Mouse (Mus musculus): ENCODE measurements around the gene Hectd4. TPM values are rescaled to one million over a fixed set of nuclear protein-coding genes. Genes with fewer than 3 reads are reported as not detected.
"Not testable (repeated sequence)": the region's sequence is repeated elsewhere in the genome, so short reads cannot be mapped to it uniquely, and the experiment has no call there.

Gene Hectd4
- polyA plus RNA-seq, 1 experiment from 2014 or later = 22.6 TPM

DNA sequence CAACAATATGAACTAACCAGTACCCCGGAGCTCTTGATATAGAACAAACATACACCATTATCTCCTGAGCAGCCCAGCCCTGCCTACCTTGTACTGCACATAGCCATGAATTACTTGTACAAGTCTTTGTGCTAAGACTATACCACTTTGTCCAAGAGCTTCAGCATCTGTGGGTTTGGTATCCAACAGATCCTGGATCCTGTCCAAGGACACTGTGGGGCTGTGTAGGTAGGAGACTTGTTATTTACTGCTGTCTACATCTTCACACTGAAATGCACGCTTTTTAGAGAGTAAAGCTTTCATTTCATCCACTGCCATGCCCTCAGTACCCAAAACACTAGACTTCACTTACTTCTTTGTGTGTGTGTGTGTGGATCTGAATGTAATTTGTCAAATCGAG is 4.8 kb downstream of the Hectd4 start:
- H3K9ac ChIP-seq (ENCODE audit: low read depth, low read length) = no peak overlapping the region
- no peaks in the 10 kb centered on the region for H3K36me3 ChIP-seq (ENCODE audit: control insufficient read depth, insufficient read depth, low read length)
- no peak overlapping the region for H3K4me3 ChIP-seq (ENCODE audit: low read depth, low read length)
- H3K27ac ChIP-seq (ENCODE audit: low read length) = no peak overlapping the region
- H3K9me3 ChIP-seq (replicated peaks; ENCODE audit: control insufficient read depth, low read length, poor library complexity, severe bottlenecking) = no peaks in the 10 kb centered on the region
- no peak overlapping the region for H3K4me2 ChIP-seq (ENCODE audit: low read length)
- WGBS = 91% methylated on average over 3 of the region's 3 CpGs
- peaks cover 19% of the 10 kb centered on the region for H3K4me1 ChIP-seq (ENCODE audit: control insufficient read depth, insufficient read depth, low read length)
- ATAC-seq = no peak
- H3K27me3 ChIP-seq (ENCODE audit: control insufficient read depth, insufficient read depth, low read depth, low read length) = no peaks in the 10 kb centered on the region

DNA sequence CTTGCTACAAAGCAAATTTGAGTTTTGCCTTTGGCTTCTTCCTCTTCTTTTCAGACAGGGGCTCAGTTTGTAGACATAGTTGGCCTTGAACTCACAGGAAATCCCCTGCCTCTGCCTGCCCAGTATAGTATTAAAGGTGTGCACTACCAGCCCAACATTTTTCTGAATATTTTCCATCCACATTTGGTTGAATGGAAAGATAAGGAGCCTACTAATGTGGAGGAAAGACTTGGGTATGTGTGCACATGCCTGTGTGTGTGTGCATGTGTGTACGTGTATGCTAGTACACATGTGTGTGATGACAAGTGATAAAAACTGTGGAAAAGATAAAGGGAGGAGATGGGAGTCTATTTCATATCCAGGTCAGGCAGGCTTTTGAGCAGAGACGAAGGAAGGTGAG is 5.8 kb downstream of the Hectd4 start:
- H3K27me3 ChIP-seq (ENCODE audit: control insufficient read depth, insufficient read depth, low read depth, low read length) = no peaks in the 10 kb centered on the region
- no peaks in the 10 kb centered on the region for H3K36me3 ChIP-seq (ENCODE audit: control insufficient read depth, insufficient read depth, low read length)
- peaks cover 19% of the 10 kb centered on the region for H3K4me1 ChIP-seq (ENCODE audit: control insufficient read depth, insufficient read depth, low read length)
- no peak overlapping the region for H3K27ac ChIP-seq (ENCODE audit: low read length)
- no peak overlapping the region for H3K4me3 ChIP-seq (ENCODE audit: low read depth, low read length)
- no peak overlapping the region for H3K4me2 ChIP-seq (ENCODE audit: low read length)
- H3K9ac ChIP-seq (ENCODE audit: low read depth, low read length) = no peak overlapping the region
- 85% methylated on average over 2 of the region's 2 CpGs for WGBS
- ATAC-seq = no peak
- H3K9me3 ChIP-seq (replicated peaks; ENCODE audit: control insufficient read depth, low read length, poor library complexity, severe bottlenecking) = no peaks in the 10 kb centered on the region

DNA sequence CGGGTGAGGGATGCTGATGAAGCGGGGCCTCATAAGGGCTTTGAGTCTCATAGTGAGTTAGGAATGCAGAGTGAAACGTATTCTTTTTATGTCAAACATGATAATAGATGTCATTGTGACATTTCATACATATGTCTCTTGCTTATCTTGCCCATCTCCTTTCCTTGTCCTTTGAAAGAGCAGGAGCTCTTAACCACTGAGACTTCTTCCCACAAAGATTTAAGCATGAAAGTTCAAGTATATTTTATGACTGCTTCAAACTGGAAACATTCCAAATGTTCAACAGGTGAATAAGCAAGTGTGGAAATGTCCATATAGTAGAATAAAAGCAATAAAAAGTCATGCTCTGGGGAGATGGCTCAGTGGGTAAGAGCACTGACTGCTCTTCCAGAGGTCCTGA is 6.4 kb downstream of the Hectd4 start:
- ATAC-seq = no peak
- no peak overlapping the region for H3K27ac ChIP-seq (ENCODE audit: low read length)
- H3K9ac ChIP-seq (ENCODE audit: low read depth, low read length) = no peak overlapping the region
- no peak overlapping the region for H3K4me3 ChIP-seq (ENCODE audit: low read depth, low read length)
- H3K4me1 ChIP-seq (ENCODE audit: control insufficient read depth, insufficient read depth, low read length) = peaks cover 19% of the 10 kb centered on the region
- 57% methylated on average over 3 of the region's 3 CpGs for WGBS
- no peak overlapping the region for H3K4me2 ChIP-seq (ENCODE audit: low read length)
- no peaks in the 10 kb centered on the region for H3K36me3 ChIP-seq (ENCODE audit: control insufficient read depth, insufficient read depth, low read length)
- H3K27me3 ChIP-seq (ENCODE audit: control insufficient read depth, insufficient read depth, low read depth, low read length) = no peaks in the 10 kb centered on the region
- no peaks in the 10 kb centered on the region for H3K9me3 ChIP-seq (replicated peaks; ENCODE audit: control insufficient read depth, low read length, poor library complexity, severe bottlenecking)

DNA sequence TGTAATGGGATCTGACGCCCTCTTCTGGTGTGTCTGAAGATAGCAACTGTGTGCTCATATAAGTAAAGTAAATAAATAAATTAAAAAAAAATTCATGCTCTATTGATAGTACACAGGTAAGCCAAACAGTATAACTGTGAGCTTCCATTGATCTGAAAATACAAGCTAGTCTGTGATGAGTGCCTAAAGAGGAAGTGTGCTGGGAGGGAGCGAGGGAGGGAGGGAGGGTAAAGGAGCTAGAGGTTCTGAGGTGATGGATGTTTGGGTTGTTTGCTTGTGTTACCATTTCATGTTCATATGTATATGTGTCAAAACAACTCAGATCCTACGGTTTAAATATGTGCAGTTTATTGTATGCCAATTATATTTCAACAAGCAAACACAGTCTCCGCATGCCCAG is 6.8 kb downstream of the Hectd4 start:
- Histone ChIP-seq H3K4me1 (ENCODE audit: control insufficient read depth, insufficient read depth, low read length) (peaks cover 17% of the 10 kb centered on the region), H3K36me3 (ENCODE audit: control insufficient read depth, insufficient read depth, low read length) (no peaks in the 10 kb centered on the region), H3K4me2 (ENCODE audit: low read length) (no peak overlapping the region), H3K4me3 (ENCODE audit: low read depth, low read length) (no peak overlapping the region), H3K27ac (ENCODE audit: low read length) (no peak overlapping the region), H3K9ac (ENCODE audit: low read depth, low read length) (no peak overlapping the region), H3K27me3 (ENCODE audit: control insufficient read depth, insufficient read depth, low read depth, low read length) (no peaks in the 10 kb centered on the region), H3K9me3 (replicated peaks; ENCODE audit: control insufficient read depth, low read length, poor library complexity, severe bottlenecking) (no peaks in the 10 kb centered on the region)
- ATAC-seq = no peak
- WGBS = 91% methylated on average over 4 of the region's 4 CpGs

- not testable (repeated sequence) for H3K27ac ChIP-seq (ENCODE audit: low read length); ATAC-seq; H3K4me2 ChIP-seq (ENCODE audit: low read length); H3K9me3 ChIP-seq (replicated peaks; ENCODE audit: control insufficient read depth, low read length, poor library complexity, severe bottlenecking); H3K27me3 ChIP-seq (ENCODE audit: control insufficient read depth, insufficient read depth, low read depth, low read length); H3K4me3 ChIP-seq (ENCODE audit: low read depth, low read length); H3K9ac ChIP-seq (ENCODE audit: low read depth, low read length); H3K36me3 ChIP-seq (ENCODE audit: control insufficient read depth, insufficient read depth, low read length)
- peaks cover 13% of the 10 kb centered on the region for H3K4me1 ChIP-seq (ENCODE audit: control insufficient read depth, insufficient read depth, low read length)
- WGBS = 96% methylated on average over 1 of the region's 1 CpGs
These were observed 7.3 kb downstream of the Hectd4 start for GRCm38 (mm10) chr5:121227330-121227729.

GRCm38 (mm10) chr5:121229182-121229581 is 9.2 kb downstream of the Hectd4 start:
- H3K4me1 ChIP-seq (ENCODE audit: control insufficient read depth, insufficient read depth, low read length) = peaks cover 5% of the 10 kb centered on the region
- H3K4me3 ChIP-seq (ENCODE audit: low read depth, low read length) = no peak overlapping the region
- ATAC-seq = no peak
- H3K9me3 ChIP-seq (replicated peaks; ENCODE audit: control insufficient read depth, low read length, poor library complexity, severe bottlenecking) = no peaks in the 10 kb centered on the region
- no peak overlapping the region for H3K27ac ChIP-seq (ENCODE audit: low read length)
- H3K36me3 ChIP-seq (ENCODE audit: control insufficient read depth, insufficient read depth, low read length) = no peaks in the 10 kb centered on the region
- H3K27me3 ChIP-seq (ENCODE audit: control insufficient read depth, insufficient read depth, low read depth, low read length) = no peaks in the 10 kb centered on the region
- WGBS = 90% methylated on average over 2 of the region's 2 CpGs
- H3K4me2 ChIP-seq (ENCODE audit: low read length) = no peak overlapping the region
- H3K9ac ChIP-seq (ENCODE audit: low read depth, low read length) = no peak overlapping the region

DNA sequence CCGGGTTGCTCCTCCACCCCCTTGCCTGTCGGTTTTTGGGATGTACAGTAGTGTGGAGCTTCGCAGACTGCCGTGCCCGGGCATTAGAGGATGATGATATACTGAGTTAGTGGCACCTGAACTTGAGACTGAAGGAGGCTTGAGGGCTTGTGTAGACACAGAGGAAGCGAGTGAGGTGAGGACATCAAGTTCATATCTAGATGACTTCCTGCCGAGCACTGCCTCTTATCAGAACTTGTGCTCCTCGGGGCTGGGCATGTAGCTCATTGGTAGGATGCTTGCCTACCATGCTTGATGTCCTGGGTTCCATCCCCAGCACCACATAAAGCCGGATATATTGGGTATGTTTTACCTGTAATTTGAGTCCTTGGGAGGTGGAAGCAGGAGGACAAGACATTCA is 10.8 kb downstream of the Hectd4 start:
- Histone ChIP-seq H3K4me1 (ENCODE audit: control insufficient read depth, insufficient read depth, low read length) (peaks cover 2% of the 10 kb centered on the region), H3K4me2 (ENCODE audit: low read length) (no peak overlapping the region), H3K27ac (ENCODE audit: low read length) (no peak overlapping the region), H3K9me3 (replicated peaks; ENCODE audit: control insufficient read depth, low read length, poor library complexity, severe bottlenecking) (no peaks in the 10 kb centered on the region), H3K27me3 (ENCODE audit: control insufficient read depth, insufficient read depth, low read depth, low read length) (no peaks in the 10 kb centered on the region), H3K9ac (ENCODE audit: low read depth, low read length) (no peak overlapping the region), H3K4me3 (ENCODE audit: low read depth, low read length) (no peak overlapping the region), H3K36me3 (ENCODE audit: control insufficient read depth, insufficient read depth, low read length) (no peaks in the 10 kb centered on the region)
- WGBS = 96% methylated on average over 9 of the region's 9 CpGs
- ATAC-seq = no peak

DNA sequence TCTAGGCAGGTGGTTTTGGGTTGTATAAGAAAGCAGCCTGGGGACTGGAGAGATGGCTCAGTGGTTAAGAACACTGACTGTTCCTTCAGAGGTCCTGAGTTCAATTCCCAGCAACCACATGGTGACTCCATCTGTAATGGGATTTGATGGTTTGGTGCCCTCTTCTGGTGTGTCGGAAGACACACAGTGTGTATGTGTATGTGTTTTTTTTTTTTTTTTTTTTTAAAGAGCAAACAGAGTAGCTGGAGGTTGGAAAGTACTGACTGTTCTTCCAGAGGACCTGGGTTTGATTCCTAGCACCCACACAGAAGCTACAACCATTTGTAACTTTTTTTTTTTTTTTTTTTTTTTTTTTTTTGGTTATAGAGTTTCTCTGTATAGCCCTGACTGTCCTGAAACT is 12.8 kb downstream of the Hectd4 start:
- Histone ChIP-seq H3K9ac (ENCODE audit: low read depth, low read length) (no peak overlapping the region), H3K4me1 (ENCODE audit: control insufficient read depth, insufficient read depth, low read length) (no peaks in the 10 kb centered on the region), H3K4me2 (ENCODE audit: low read length) (no peak overlapping the region), H3K27me3 (ENCODE audit: control insufficient read depth, insufficient read depth, low read depth, low read length) (no peaks in the 10 kb centered on the region), H3K9me3 (replicated peaks; ENCODE audit: control insufficient read depth, low read length, poor library complexity, severe bottlenecking) (no peaks in the 10 kb centered on the region), H3K27ac (ENCODE audit: low read length) (no peak overlapping the region), H3K36me3 (ENCODE audit: control insufficient read depth, insufficient read depth, low read length) (no peaks in the 10 kb centered on the region), H3K4me3 (ENCODE audit: low read depth, low read length) (no peak overlapping the region)
- WGBS = 100% methylated on average over 1 of the region's 1 CpGs
- no peak for ATAC-seq

- Histone ChIP-seq H3K4me2 (ENCODE audit: low read length) (no peak overlapping the region), H3K36me3 (ENCODE audit: control insufficient read depth, insufficient read depth, low read length) (no peaks in the 10 kb centered on the region), H3K4me1 (ENCODE audit: control insufficient read depth, insufficient read depth, low read length) (no peaks in the 10 kb centered on the region), H3K9me3 (replicated peaks; ENCODE audit: control insufficient read depth, low read length, poor library complexity, severe bottlenecking) (no peaks in the 10 kb centered on the region), H3K4me3 (ENCODE audit: low read depth, low read length) (no peak overlapping the region), H3K27me3 (ENCODE audit: control insufficient read depth, insufficient read depth, low read depth, low read length) (no peaks in the 10 kb centered on the region), H3K9ac (ENCODE audit: low read depth, low read length) (no peak overlapping the region), H3K27ac (ENCODE audit: low read length) (no peak overlapping the region)
- WGBS = 91% methylated on average over 2 of the region's 2 CpGs
- no peak for ATAC-seq
These were observed 13.7 kb downstream of the Hectd4 start for GRCm38 (mm10) chr5:121233726-121234125.

DNA sequence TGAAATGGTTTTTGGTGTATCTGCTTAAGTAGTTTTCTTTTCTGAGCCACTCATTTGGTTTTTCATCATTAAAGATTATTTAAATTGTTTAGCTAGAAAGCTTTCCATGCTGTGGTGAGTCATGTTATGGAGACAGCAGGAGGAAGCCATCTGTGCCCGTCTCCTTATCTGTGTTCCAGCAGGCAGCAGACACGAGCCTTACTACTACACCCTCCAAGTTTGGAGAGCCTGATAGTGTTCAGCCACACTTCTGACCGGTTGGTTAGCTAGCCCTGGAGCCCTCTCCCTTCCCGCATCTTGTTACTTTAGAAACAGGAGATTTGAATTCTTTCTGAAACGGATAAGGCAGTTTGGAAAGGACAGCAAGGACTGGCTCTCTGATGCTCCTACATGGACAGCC is 16.2 kb downstream of the Hectd4 start:
- 84% methylated on average over 5 of the region's 5 CpGs for WGBS
- no peak overlapping the region for H3K4me2 ChIP-seq (ENCODE audit: low read length)
- ATAC-seq = no peak

More for the DNA sequence above, 16.2 kb downstream of the Hectd4 start:
- Histone ChIP-seq H3K36me3 (ENCODE audit: control insufficient read depth, insufficient read depth, low read length) (no peaks in the 10 kb centered on the region), H3K9me3 (replicated peaks; ENCODE audit: control insufficient read depth, low read length, poor library complexity, severe bottlenecking) (no peaks in the 10 kb centered on the region), H3K4me3 (ENCODE audit: low read depth, low read length) (no peak overlapping the region), H3K4me1 (ENCODE audit: control insufficient read depth, insufficient read depth, low read length) (no peaks in the 10 kb centered on the region), H3K27me3 (ENCODE audit: control insufficient read depth, insufficient read depth, low read depth, low read length) (no peaks in the 10 kb centered on the region), H3K9ac (ENCODE audit: low read depth, low read length) (no peak overlapping the region), H3K27ac (ENCODE audit: low read length) (no peak overlapping the region)

Data from midbrain, embryonic 16.5 days (tissue).